Mouse (Mus musculus): Measurements from ENCODE around the gene Mrps18b. TPM values are rescaled to one million over a fixed set of nuclear protein-coding genes. Genes with fewer than 3 reads are reported as not detected.
A peak's percentile ranks its signal among the peaks of the same experiment; 100 is the strongest.

Mrps18b gene
- polyA plus RNA-seq, 1 experiment from 2014 or later, result 81.2 TPM

GRCm38 (mm10) chr17:35866911-35867890 is 49.0 kb downstream of the Mrps18b start:
- DNase-seq, result peak; percentile 52
- WGBS (ENCODE audit: insufficient replicate concordance), result 7% methylated on average over 26 of the region's 26 CpGs

GRCm38 (mm10) chr17:35866281-35866831 is 49.8 kb downstream of the Mrps18b start:
- Histone ChIP-seq H3K27ac (ENCODE audit: low read depth) (peak overlapping the region; percentile 95), H3K4me3 (ENCODE audit: low read depth, low read length) (peak overlapping the region; percentile 55), H3K4me2 (ENCODE audit: low read depth, low read length) (peak overlapping the region; percentile 79), H3K9ac (replicated peaks) (peak overlapping the region; percentile 61), H3K27me3 (ENCODE audit: insufficient read depth, low read length) (peaks cover 39% of the 10 kb centered on the region), H3K4me1 (ENCODE audit: insufficient read depth) (peaks cover 29% of the 10 kb centered on the region), H3K9me3 (ENCODE audit: low read length) (no peaks in the 10 kb centered on the region), H3K36me3 (replicated peaks; ENCODE audit: insufficient read depth, low read length) (peaks cover 6% of the 10 kb centered on the region; the same call in 1 of the 2 replicates)
- DNase-seq, result peak; percentile 53
- TF ChIP-seq CTCF (IDR thresholded peaks at IDR 0.05; ENCODE audit: low read depth), result no peak
- TF ChIP-seq EP300 (IDR thresholded peaks at IDR 0.05; ENCODE audit: low read depth), result no peak
- ATAC-seq, result no peak
- WGBS (ENCODE audit: insufficient replicate concordance), result under 1% methylated on average over 38 of the region's 38 CpGs

More at GRCm38 (mm10) chr17:35866911-35867890, 49.0 kb downstream of the Mrps18b start:
- Histone ChIP-seq H3K4me2 (ENCODE audit: low read depth, low read length) (peak overlapping the region; percentile 79), H3K4me1 (ENCODE audit: insufficient read depth) (peaks cover 24% of the 10 kb centered on the region), H3K9me3 (ENCODE audit: low read length) (no peaks in the 10 kb centered on the region), H3K4me3 (ENCODE audit: low read depth, low read length) (peak overlapping the region; percentile 55), H3K27ac (ENCODE audit: low read depth) (peak overlapping the region; percentile 95), H3K36me3 (replicated peaks; ENCODE audit: insufficient read depth, low read length) (peaks cover 7% of the 10 kb centered on the region; the same call in 1 of the 2 replicates), H3K27me3 (ENCODE audit: insufficient read depth, low read length) (peaks cover 39% of the 10 kb centered on the region), H3K9ac (replicated peaks) (peak overlapping the region; percentile 61)
- TF ChIP-seq EP300 (IDR thresholded peaks at IDR 0.05; ENCODE audit: low read depth) (no peak), CTCF (IDR thresholded peaks at IDR 0.05; ENCODE audit: low read depth) (peak; percentile 55)
- ATAC-seq, result no peak

- ATAC-seq (peak; percentile 4; the same call in 1 of the 2 replicates), DNase-seq (peak; percentile 77)
- Histone ChIP-seq H3K27me3 (ENCODE audit: insufficient read depth, low read length) (peaks cover 39% of the 10 kb centered on the region), H3K4me1 (ENCODE audit: insufficient read depth) (peaks cover 32% of the 10 kb centered on the region), H3K36me3 (replicated peaks; ENCODE audit: insufficient read depth, low read length) (0 out of 2 replicates have a peak, but pooled peaks cover 3% of the 10 kb centered on the region), H3K9ac (replicated peaks) (peak within 1 kb of the TSS; percentile 61), H3K27ac (ENCODE audit: low read depth) (peak within 1 kb of the TSS; percentile 95), H3K4me2 (ENCODE audit: low read depth, low read length) (peak within 1 kb of the TSS; percentile 79), H3K4me3 (ENCODE audit: low read depth, low read length) (peak within 1 kb of the TSS; percentile 55), H3K9me3 (ENCODE audit: low read length) (no peaks in the 10 kb centered on the region)
- TF ChIP-seq CTCF (IDR thresholded peaks at IDR 0.05; ENCODE audit: low read depth), result no peak
- TF ChIP-seq EP300 (IDR thresholded peaks at IDR 0.05; ENCODE audit: low read depth), result no peak
- WGBS (ENCODE audit: insufficient replicate concordance), result under 1% methylated on average over 38 of the region's 48 CpGs
Observed at GRCm38 (mm10) chr17:35865481-35866280, 50.5 kb downstream of the Mrps18b start, which contains the start of gene Ppp1r18. Ppp1r18 (plus strand) TSS chr17:35865593.

- no peak for TF ChIP-seq EP300 (IDR thresholded peaks at IDR 0.05; ENCODE audit: low read depth)
- no peak for TF ChIP-seq CTCF (IDR thresholded peaks at IDR 0.05; ENCODE audit: low read depth)
- DNase-seq, result no peak
- H3K4me2 ChIP-seq (ENCODE audit: low read depth, low read length), result peak overlapping the region; percentile 79
- no peaks in the 10 kb centered on the region for H3K9me3 ChIP-seq (ENCODE audit: low read length)
- H3K4me1 ChIP-seq (ENCODE audit: insufficient read depth), result peaks cover 32% of the 10 kb centered on the region
- no peak for ATAC-seq
- WGBS (ENCODE audit: insufficient replicate concordance), result 40% methylated on average over 10 of the region's 10 CpGs
- 0 out of 2 replicates have a peak overlapping the region, but pooled peaks have one; percentile 61 for H3K9ac ChIP-seq (replicated peaks)
- H3K4me3 ChIP-seq (ENCODE audit: low read depth, low read length), result peak overlapping the region; percentile 55
- 0 out of 2 replicates have a peak, but pooled peaks cover 3% of the 10 kb centered on the region for H3K36me3 ChIP-seq (replicated peaks; ENCODE audit: insufficient read depth, low read length)
- H3K27me3 ChIP-seq (ENCODE audit: insufficient read depth, low read length), result peaks cover 39% of the 10 kb centered on the region
- H3K27ac ChIP-seq (ENCODE audit: low read depth), result peak overlapping the region; percentile 95
Observed at GRCm38 (mm10) chr17:35864832-35865353, 51.3 kb downstream of the Mrps18b start.

- TF ChIP-seq CTCF (IDR thresholded peaks at IDR 0.05; ENCODE audit: low read depth) (peak; percentile 67), EP300 (IDR thresholded peaks at IDR 0.05; ENCODE audit: low read depth) (no peak)
- Histone ChIP-seq H3K27ac (ENCODE audit: low read depth) (peak within 1 kb of the TSS; percentile 86), H3K27me3 (ENCODE audit: insufficient read depth, low read length) (peaks cover 19% of the 10 kb centered on the region), H3K4me2 (ENCODE audit: low read depth, low read length) (peak within 1 kb of the TSS; percentile 96), H3K4me1 (ENCODE audit: insufficient read depth) (peaks cover 28% of the 10 kb centered on the region), H3K4me3 (ENCODE audit: low read depth, low read length) (peak within 1 kb of the TSS; percentile 91), H3K9ac (replicated peaks) (peak within 1 kb of the TSS; percentile 84), H3K9me3 (ENCODE audit: low read length) (no peaks in the 10 kb centered on the region), H3K36me3 (replicated peaks; ENCODE audit: insufficient read depth, low read length) (peaks cover 13% of the 10 kb centered on the region)
- ATAC-seq, result peak; percentile 93
- DNase-seq, result peak; percentile 91
- under 1% methylated on average over 47 of the region's 47 CpGs for WGBS (ENCODE audit: insufficient replicate concordance)
Observed at GRCm38 (mm10) chr17:35861198-35861857, 54.9 kb downstream of the Mrps18b start, which contains the start of gene Nrm. Nrm (plus strand) TSS chr17:35861318.

Measured in liver, postnatal 0 days (tissue).